Mouse (Mus musculus) small intestine, adult 2 months (tissue): ENCODE data around the gene Ppfibp2. TPM values are rescaled to one million over a fixed set of nuclear protein-coding genes. Genes with fewer than 3 reads are reported as not detected.

Experiments
- H3K27ac ChIP-seq: fragments of 200-500 bp; 2 replicates; pipeline ENCODE4 v1.5.1; 2012; ENCODE audit warnings: low read depth, low read length, control low read depth, inconsistent platforms; ENCODE audit not compliant: insufficient read depth
- H3K27me3 ChIP-seq: fragments of 200-500 bp; 2 replicates; pipeline ENCODE4 v1.6.1; 2012; ENCODE audit warnings: mild to moderate bottlenecking, moderate library complexity, low read length, inconsistent platforms; ENCODE audit not compliant: control insufficient read depth, insufficient read depth
- H3K36me3 ChIP-seq: fragments of 200-500 bp; 2 replicates; pipeline ENCODE4 v1.6.1; 2012; ENCODE audit warnings: mild to moderate bottlenecking, low read length, control low read depth, inconsistent platforms; ENCODE audit not compliant: control insufficient read depth, insufficient read depth
- H3K4me1 ChIP-seq: fragments of 200-500 bp; 2 replicates; pipeline ENCODE4 v1.6.1; 2012; ENCODE audit warnings: low read length, inconsistent platforms, mixed read lengths; ENCODE audit not compliant: control insufficient read depth, insufficient read depth, insufficient read length
- H3K4me3 ChIP-seq: fragments of 200-500 bp; 2 replicates; pipeline ENCODE4 v1.5.1; 2012; ENCODE audit warnings: low read depth, mild to moderate bottlenecking, control low read depth, inconsistent platforms, low read length, moderate library complexity
- CTCF ChIP-seq: fragments of 200-500 bp; IDR thresholded peaks from 2 replicates; pipeline ENCODE4 v1.5.1; 2012; ENCODE audit warnings: low read depth, mild to moderate bottlenecking, control low read depth, inconsistent platforms, low read length, moderate library complexity, mixed read lengths; ENCODE audit not compliant: insufficient replicate concordance, insufficient read length; ENCODE audit errors: extremely low read depth
- POLR2A ChIP-seq: fragments of 200-500 bp; IDR thresholded peaks from 2 replicates; pipeline ENCODE4 v1.6.1; 2012; ENCODE audit warnings: low read depth, mild to moderate bottlenecking, control low read depth, inconsistent platforms, low read length, moderate library complexity
- WGBS: fragments of 180-500 bp; shearing (Covaris S2); methylation state at CpG from one replicate; pipeline ENCODE4 v1.1.7; 2018; 5-methylcytosine and 5-hydroxymethylcytosine counted together
- polyA plus RNA-seq: library from polyadenylated mRNA; depleted of rRNA; stranded (reverse); fragments of >200 nt; gene quantifications from 2 replicates; pipeline ENCODE4 v1.2.3, GENCODE M21; 2012

The Ppfibp2 gene
- polyA plus RNA-seq, 1 experiment, result 10.6 TPM

- H3K27ac ChIP-seq, result no peak overlapping the region
- TF ChIP-seq POLR2A (no peak), CTCF (no peak)
- peaks cover 67% of the 10 kb centered on the region for H3K36me3 ChIP-seq
- 95% methylated on average over 1 of the region's 1 CpGs for WGBS
- no peaks in the 10 kb centered on the region for H3K27me3 ChIP-seq
- no peak overlapping the region for H3K4me3 ChIP-seq
- H3K4me1 ChIP-seq, result no peaks in the 10 kb centered on the region
These were observed 125.8 kb downstream of the Ppfibp2 start for GRCm38 (mm10) chr7:107720771-107721170.

- TF ChIP-seq POLR2A (no peak), CTCF (no peak)
- H3K36me3 ChIP-seq, result peaks cover 67% of the 10 kb centered on the region
- no peaks in the 10 kb centered on the region for H3K4me1 ChIP-seq
- no peaks in the 10 kb centered on the region for H3K27me3 ChIP-seq
- H3K4me3 ChIP-seq, result no peak overlapping the region
- 91% methylated on average over 4 of the region's 4 CpGs for WGBS
- H3K27ac ChIP-seq, result no peak overlapping the region
These were observed 127.5 kb downstream of the Ppfibp2 start for GRCm38 (mm10) chr7:107722536-107722935.

DNA sequence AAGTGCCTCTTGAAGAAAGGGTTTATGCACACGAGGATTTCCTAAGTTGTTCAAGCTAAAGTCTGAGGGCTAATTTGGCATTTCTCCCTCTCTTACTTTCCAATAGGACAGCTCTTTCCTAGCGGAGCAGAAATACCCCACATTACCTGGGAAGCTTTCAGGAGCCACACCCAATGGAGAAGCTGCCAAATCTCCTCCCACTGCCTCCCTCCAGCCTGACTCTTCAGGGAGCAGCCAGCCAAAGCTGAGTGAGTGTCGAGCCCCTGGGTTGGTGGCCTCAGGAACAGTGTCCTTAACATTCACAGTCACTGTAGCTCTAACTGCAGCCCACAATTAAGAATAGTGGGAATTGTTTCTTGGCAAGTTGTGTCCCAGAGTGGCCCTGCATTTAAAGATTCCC, 132.5 kb downstream of the Ppfibp2 start:
- no peak overlapping the region for H3K4me3 ChIP-seq
- no peak for TF ChIP-seq POLR2A
- no peak for TF ChIP-seq CTCF
- no peak overlapping the region for H3K27ac ChIP-seq
- H3K4me1 ChIP-seq, result no peaks in the 10 kb centered on the region
- peaks cover 61% of the 10 kb centered on the region for H3K36me3 ChIP-seq
- no peaks in the 10 kb centered on the region for H3K27me3 ChIP-seq
- WGBS, result 23% methylated on average over 3 of the region's 3 CpGs

GRCm38 (mm10) chr7:107730587-107730986, 135.6 kb downstream of the Ppfibp2 start:
- Histone ChIP-seq H3K27ac (no peak overlapping the region), H3K4me3 (no peak overlapping the region), H3K36me3 (peaks cover 45% of the 10 kb centered on the region), H3K27me3 (no peaks in the 10 kb centered on the region), H3K4me1 (no peaks in the 10 kb centered on the region)
- WGBS, result 79% methylated on average over 10 of the region's 10 CpGs
- TF ChIP-seq POLR2A (no peak), CTCF (no peak)

- no peak overlapping the region for H3K4me3 ChIP-seq
- WGBS, result 70% methylated on average over 2 of the region's 2 CpGs
These were observed 138.2 kb downstream of the Ppfibp2 start for GRCm38 (mm10) chr7:107733162-107733561.

DNA sequence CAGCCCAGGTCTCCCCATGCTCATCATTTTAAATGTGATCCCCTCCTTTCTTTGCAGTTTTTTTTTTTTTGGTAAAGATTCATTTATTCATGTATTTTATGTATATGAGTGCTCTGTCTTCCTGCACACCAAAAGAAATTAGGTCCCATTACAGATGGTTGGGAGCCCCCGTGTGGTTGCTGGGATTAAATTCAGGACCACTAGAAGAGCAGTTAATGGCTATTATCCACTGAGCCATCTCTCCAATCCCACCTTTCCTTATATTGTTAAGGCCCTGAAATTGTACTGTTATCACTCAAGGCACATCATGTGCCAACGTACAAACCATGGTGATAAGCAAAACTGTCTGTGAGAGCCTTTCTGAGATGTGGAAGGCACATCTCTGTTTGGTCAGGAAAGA, 143.7 kb downstream of the Ppfibp2 start:
- H3K27ac ChIP-seq, result no peak overlapping the region
- peaks cover 46% of the 10 kb centered on the region for H3K36me3 ChIP-seq
- TF ChIP-seq POLR2A (no peak), CTCF (no peak)
- H3K27me3 ChIP-seq, result no peaks in the 10 kb centered on the region
- WGBS, result 28% methylated on average over 2 of the region's 2 CpGs
- H3K4me3 ChIP-seq, result no peak overlapping the region
- no peaks in the 10 kb centered on the region for H3K4me1 ChIP-seq

More at GRCm38 (mm10) chr7:107733162-107733561, 138.2 kb downstream of the Ppfibp2 start:
- Histone ChIP-seq H3K27me3 (no peaks in the 10 kb centered on the region), H3K36me3 (peaks cover 43% of the 10 kb centered on the region), H3K4me1 (no peaks in the 10 kb centered on the region), H3K27ac (no peak overlapping the region)
- TF ChIP-seq CTCF (no peak), POLR2A (no peak)

GRCm38 (mm10) chr7:107742963-107743465, 148.0 kb downstream of the Ppfibp2 start:
- Histone ChIP-seq H3K4me1 (no peaks in the 10 kb centered on the region), H3K36me3 (peaks cover 54% of the 10 kb centered on the region), H3K4me3 (no peak overlapping the region), H3K27ac (no peak overlapping the region), H3K27me3 (no peaks in the 10 kb centered on the region)
- WGBS, result 81% methylated on average over 10 of the region's 10 CpGs
- TF ChIP-seq CTCF, result no peak
- no peak for TF ChIP-seq POLR2A
